Mouse (Mus musculus): Measurements from ENCODE around the gene Lrrn4cl. TPM values are rescaled to one million over a fixed set of nuclear protein-coding genes. Genes with fewer than 3 reads are reported as not detected.

Lrrn4cl gene
- total RNA-seq, 2 experiments from 2014 or later, result 5.8 to 8.8 TPM

Small RNA genes lying within 50 kb of the gene (microRNA-seq; reads per million reads assigned to microRNA genes)
- 0 reads per million in 2 experiments for gene Mir5136

Other genes starting within 250 kb of the Lrrn4cl start
- gene Slc22a6, start 232.7 kb upstream of the Lrrn4cl start, total RNA-seq (2021), result not detected
- not detected for gene Chrm1, start 187.0 kb upstream of the Lrrn4cl start, total RNA-seq (2021)
- gene Slc3a2, start 127.4 kb upstream of the Lrrn4cl start, total RNA-seq (2021), result 10 to 100 TPM; 27.9 to 30.0 TPM
- 10 to 100 TPM; 15.2 to 20.4 TPM for gene Wdr74, start 114.9 kb upstream of the Lrrn4cl start, total RNA-seq (2021)
- gene 1700092M07Rik, start 110.0 kb upstream of the Lrrn4cl start, total RNA-seq (2021), result under 1 TPM in 1 of 2 experiments, not detected in 1; 0.66 TPM
- gene Stx5a, start 109.4 kb upstream of the Lrrn4cl start, total RNA-seq (2021), result 10 to 100 TPM; 19.0 to 19.9 TPM
- gene Nxf1, start 93.7 kb upstream of the Lrrn4cl start, total RNA-seq (2021), result 10 to 100 TPM; 24.1 to 32.9 TPM
- 10 to 100 TPM; 79.6 to 84.2 TPM for gene Tmem223, start 79.8 kb upstream of the Lrrn4cl start, total RNA-seq (2021)
- gene Tmem179b, start 76.3 kb upstream of the Lrrn4cl start, total RNA-seq (2021), result 1 to 10 TPM; 6.1 to 8.2 TPM
- 1 to 10 TPM; 4.6 to 4.9 TPM for gene Taf6l, start 64.4 kb upstream of the Lrrn4cl start, total RNA-seq (2021)
- gene Polr2g, start 52.2 kb upstream of the Lrrn4cl start, total RNA-seq (2021), result 10 to 100 TPM; 32.0 to 35.4 TPM
- under 1 TPM; 0.42 to 0.74 TPM for gene Zbtb3, start 48.2 kb upstream of the Lrrn4cl start, total RNA-seq (2021)
- gene Ttc9c, start 31.4 kb upstream of the Lrrn4cl start, total RNA-seq (2021), result 1 to 10 TPM; 9.2 TPM
- gene Hnrnpul2, start 30.8 kb upstream of the Lrrn4cl start, total RNA-seq (2021), result 10 to 100 TPM; 31.0 to 36.6 TPM
- 1 to 10 TPM in 1 of 2 experiments, not detected in 1; 1.4 TPM for gene AC129217.1, start 21.0 kb upstream of the Lrrn4cl start, total RNA-seq (2021)
- 10 to 100 TPM; 15.9 to 17.8 TPM for gene Bscl2, start 13.3 kb upstream of the Lrrn4cl start, total RNA-seq (2021)
- not detected for gene Gng3, start 11.6 kb upstream of the Lrrn4cl start, total RNA-seq (2021)
- gene Ubxn1, start 20.7 kb downstream of the Lrrn4cl start, total RNA-seq (2021), result 100 to 1,000 TPM; 197 to 321 TPM
- gene Uqcc3, start 30.2 kb downstream of the Lrrn4cl start, total RNA-seq (2021), result 10 to 100 TPM; 56.4 to 67.2 TPM
- gene Lbhd1, start 33.0 kb downstream of the Lrrn4cl start, total RNA-seq (2021), result 1 to 10 TPM; 3.5 TPM
- gene Gm49403, start 33.2 kb downstream of the Lrrn4cl start, total RNA-seq (2021), result not detected
- 10 to 100 TPM; 15.6 to 17.1 TPM for gene 1810009A15Rik, start 38.1 kb downstream of the Lrrn4cl start, total RNA-seq (2021)
- gene Gm49416, start 38.2 kb downstream of the Lrrn4cl start, total RNA-seq (2021), result under 1 TPM in 1 of 2 experiments, not detected in 1; 0.84 TPM
- 1 to 10 TPM; 8.4 to 9.4 TPM for gene Ints5, start 42.2 kb downstream of the Lrrn4cl start, total RNA-seq (2021)
- 10 to 100 TPM; 19.3 to 19.9 TPM for gene Ganab, start 47.3 kb downstream of the Lrrn4cl start, total RNA-seq (2021)
- 10 to 100 TPM; 28.3 to 31.2 TPM for gene B3gat3, start 69.6 kb downstream of the Lrrn4cl start, total RNA-seq (2021)
- gene Rom1, start 78.6 kb downstream of the Lrrn4cl start, total RNA-seq (2021), result 10 to 100 TPM in 1 of 2 experiments, 1 to 10 TPM in 1; 6.9 to 11.0 TPM
- 1 to 10 TPM; 5.1 to 7.3 TPM for gene Eml3, start 78.8 kb downstream of the Lrrn4cl start, total RNA-seq (2021)
- gene Mta2, start 91.1 kb downstream of the Lrrn4cl start, total RNA-seq (2021), result 10 to 100 TPM; 19.4 to 24.1 TPM
- gene Tut1, start 103.1 kb downstream of the Lrrn4cl start, total RNA-seq (2021), result 1 to 10 TPM; 6.0 to 7.7 TPM
- 100 to 1,000 TPM; 441 to 447 TPM for gene Eef1g, start 116.3 kb downstream of the Lrrn4cl start, total RNA-seq (2021)
- gene Ahnak, start 138.5 kb downstream of the Lrrn4cl start, total RNA-seq (2021), result 100 to 1,000 TPM; 171 to 208 TPM
- gene Scgb1a1, start 237.2 kb downstream of the Lrrn4cl start, total RNA-seq (2021), result not detected